Mouse (Mus musculus): Measurements from ENCODE around the gene 1110032A03Rik. TPM values are rescaled to one million over a fixed set of nuclear protein-coding genes. Genes with fewer than 3 reads are reported as not detected.

The 1110032A03Rik gene
- polyA plus RNA-seq, 1 experiment from 2014 or later, result 37.6 TPM

DNA sequence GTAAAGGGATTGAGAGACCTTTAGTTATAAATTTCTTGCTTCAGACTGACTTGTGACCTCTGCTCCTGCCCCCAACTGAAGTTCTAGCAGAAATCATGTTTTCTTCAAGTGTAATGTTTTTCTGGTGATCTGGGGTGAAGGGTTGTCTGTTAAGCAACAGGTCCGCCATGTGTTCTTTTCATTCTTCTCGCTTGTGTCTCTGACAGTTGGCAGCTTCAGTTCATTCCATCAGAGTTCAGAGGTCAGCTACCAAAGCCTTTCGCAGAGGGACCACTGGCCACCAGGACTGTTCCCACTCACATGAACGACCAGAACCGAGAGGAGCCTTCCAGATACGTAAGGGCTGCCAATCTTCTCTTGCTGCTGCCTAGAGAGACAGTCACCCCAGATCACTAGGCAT, 33.2 kb upstream of the 1110032A03Rik start:
- peaks cover 74% of the 10 kb centered on the region for H3K36me3 ChIP-seq
- no peak for ATAC-seq (ENCODE audit: low FRiP score, low read depth)
- 91% methylated on average over 6 of the region's 6 CpGs for WGBS

DNA sequence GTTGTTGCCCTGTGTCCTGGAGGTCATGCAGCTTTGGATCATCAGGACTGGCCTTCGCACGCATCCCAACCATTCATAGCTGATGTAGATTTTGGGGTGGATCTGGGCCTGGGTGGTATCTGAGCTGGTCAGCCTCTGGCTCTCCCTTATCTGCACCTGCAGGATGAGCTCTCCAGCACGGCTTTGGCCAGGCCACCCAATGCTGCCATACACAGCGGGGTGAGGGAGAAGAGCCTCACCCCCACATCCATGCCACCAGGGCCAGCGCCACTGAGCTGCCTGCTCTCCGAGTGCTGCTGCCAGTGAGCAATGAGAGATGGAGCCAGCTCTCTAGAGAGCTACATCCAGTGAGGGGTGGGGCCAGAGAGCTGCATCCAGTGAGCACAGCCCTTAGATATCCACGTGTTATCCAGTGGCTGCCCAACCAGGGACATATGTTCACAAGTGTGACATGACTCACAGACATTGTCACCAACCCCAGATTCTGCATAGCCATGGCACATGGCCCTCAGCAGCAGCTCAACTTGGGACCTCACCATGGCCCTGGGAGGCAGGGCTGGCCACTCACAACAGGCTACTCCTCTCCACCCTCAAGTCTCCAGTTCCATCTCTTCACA, 27.8 kb upstream of the 1110032A03Rik start:
- Histone ChIP-seq H3K4me2 (replicated peaks) (no peak overlapping the region), H3K27me3 (no peaks in the 10 kb centered on the region), H3K27ac (replicated peaks) (no peak overlapping the region), H3K36me3 (peaks cover 64% of the 10 kb centered on the region), H3K4me3 (no peak overlapping the region), H3K4me1 (no peaks in the 10 kb centered on the region), H3K9ac (replicated peaks) (no peak overlapping the region), H3K9me3 (no peaks in the 10 kb centered on the region)
- ATAC-seq (ENCODE audit: low FRiP score, low read depth), result no peak
- 90% methylated on average over 7 of the region's 7 CpGs for whole genome bisulfite sequencing

More for the DNA sequence above, 33.2 kb upstream of the 1110032A03Rik start:
- Histone ChIP-seq H3K27me3 (no peaks in the 10 kb centered on the region), H3K9me3 (no peaks in the 10 kb centered on the region), H3K9ac (replicated peaks) (no peak overlapping the region), H3K4me3 (no peak overlapping the region), H3K4me2 (replicated peaks) (no peak overlapping the region), H3K4me1 (no peaks in the 10 kb centered on the region), H3K27ac (replicated peaks) (no peak overlapping the region)

DNA sequence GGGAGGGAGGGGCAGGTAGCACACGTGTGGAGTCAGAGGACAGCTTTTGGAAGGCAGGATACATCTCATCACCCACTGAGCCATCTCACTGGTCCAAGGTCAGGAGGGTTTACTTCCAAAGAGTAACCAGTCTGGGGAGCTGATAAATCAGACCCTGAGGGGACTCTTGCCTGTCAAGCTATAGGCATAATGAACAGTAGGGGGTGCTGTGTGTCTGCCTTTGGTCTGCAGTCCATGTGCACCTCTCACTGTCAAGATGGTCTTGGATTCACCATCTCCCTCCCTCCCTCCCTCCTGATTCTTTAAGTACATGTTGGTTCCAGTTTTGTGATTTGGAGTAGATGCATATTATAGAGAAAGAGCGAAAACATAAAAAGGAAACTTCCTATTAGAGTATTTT, 25.7 kb upstream of the 1110032A03Rik start:
- 65% methylated on average over 2 of the region's 2 CpGs for WGBS
- Histone ChIP-seq H3K4me1 (no peaks in the 10 kb centered on the region), H3K9me3 (no peaks in the 10 kb centered on the region), H3K36me3 (peaks cover 48% of the 10 kb centered on the region), H3K4me3 (no peak overlapping the region), H3K27me3 (no peaks in the 10 kb centered on the region), H3K4me2 (replicated peaks) (no peak overlapping the region), H3K9ac (replicated peaks) (no peak overlapping the region), H3K27ac (replicated peaks) (no peak overlapping the region)
- no peak for ATAC-seq (ENCODE audit: low FRiP score, low read depth)

DNA sequence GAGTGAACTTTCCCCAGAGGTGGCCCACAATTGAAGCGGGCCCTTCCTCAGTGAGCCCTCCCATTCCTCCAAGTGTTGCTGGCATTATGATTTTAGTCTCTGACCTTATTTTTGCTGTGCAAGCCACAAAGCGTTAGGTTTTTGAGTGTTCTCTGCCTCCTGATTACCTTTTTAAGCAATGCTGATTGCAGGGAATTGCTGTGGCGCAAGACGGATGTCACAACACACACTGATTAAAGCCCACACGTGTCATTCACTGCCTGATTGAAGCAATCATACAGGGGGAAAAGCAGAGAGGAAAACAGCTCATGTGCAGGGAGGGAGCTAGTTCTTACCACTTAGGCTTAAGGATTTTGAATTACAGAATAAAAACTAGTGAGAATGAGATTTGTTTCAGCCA, 23.0 kb upstream of the 1110032A03Rik start:
- no peaks in the 10 kb centered on the region for H3K9me3 ChIP-seq
- no peak overlapping the region for H3K4me2 ChIP-seq (replicated peaks)
- ATAC-seq (ENCODE audit: low FRiP score, low read depth), result no peak
- peaks cover 41% of the 10 kb centered on the region for H3K36me3 ChIP-seq
- H3K27ac ChIP-seq (replicated peaks), result no peak overlapping the region
- WGBS, result 89% methylated on average over 5 of the region's 5 CpGs
- no peaks in the 10 kb centered on the region for H3K27me3 ChIP-seq
- H3K4me1 ChIP-seq, result no peaks in the 10 kb centered on the region
- no peak overlapping the region for H3K9ac ChIP-seq (replicated peaks)
- no peak overlapping the region for H3K4me3 ChIP-seq

DNA sequence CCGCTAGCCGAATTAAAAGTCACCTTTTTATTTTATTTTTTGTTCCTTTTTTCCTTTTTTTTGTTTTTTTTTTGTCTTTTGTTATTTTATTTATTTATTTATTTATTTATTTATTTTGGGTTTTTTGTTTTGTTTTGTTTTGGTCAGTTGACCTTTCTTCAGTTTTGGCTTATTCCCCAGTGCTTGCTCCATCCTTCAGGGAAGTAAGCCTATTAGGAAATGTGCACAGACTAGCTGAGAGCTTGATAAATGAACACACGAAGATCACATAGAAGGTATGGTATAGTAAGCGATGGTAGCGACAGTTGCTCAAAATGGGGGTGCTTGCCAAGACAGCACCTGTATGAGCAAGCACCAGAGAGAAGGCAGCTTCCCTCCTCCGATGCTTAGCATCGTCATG, 22.3 kb upstream of the 1110032A03Rik start:
- WGBS, result 94% methylated on average over 7 of the region's 7 CpGs
- H3K27ac ChIP-seq (replicated peaks), result no peak overlapping the region
- H3K27me3 ChIP-seq, result no peaks in the 10 kb centered on the region
- no peak overlapping the region for H3K9ac ChIP-seq (replicated peaks)
- no peak overlapping the region for H3K4me2 ChIP-seq (replicated peaks)
- H3K36me3 ChIP-seq, result peaks cover 36% of the 10 kb centered on the region
- no peak overlapping the region for H3K4me3 ChIP-seq
- ATAC-seq (ENCODE audit: low FRiP score, low read depth), result no peak
- no peaks in the 10 kb centered on the region for H3K9me3 ChIP-seq
- no peaks in the 10 kb centered on the region for H3K4me1 ChIP-seq

DNA sequence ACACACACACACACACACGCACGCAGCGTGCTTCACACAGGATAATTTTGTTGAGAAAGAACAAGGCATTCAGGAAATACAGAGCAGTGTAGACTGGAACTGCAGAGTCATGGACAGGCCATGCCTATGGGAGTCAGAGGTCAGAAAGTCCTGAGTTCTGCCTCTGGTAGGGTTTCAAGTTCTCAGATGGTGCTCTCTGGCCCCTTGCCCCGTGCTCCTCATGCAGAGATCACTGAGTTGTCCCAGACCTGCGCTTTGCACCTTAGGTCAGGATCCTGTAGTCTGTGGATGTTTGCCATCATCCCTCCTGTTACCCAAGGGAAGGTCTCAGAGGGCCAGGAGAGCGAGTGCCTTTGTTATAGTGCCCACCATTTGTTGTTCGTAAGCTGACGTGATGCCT, 21.5 kb upstream of the 1110032A03Rik start:
- no peaks in the 10 kb centered on the region for H3K27me3 ChIP-seq
- no peak overlapping the region for H3K27ac ChIP-seq (replicated peaks)
- H3K36me3 ChIP-seq, result peaks cover 38% of the 10 kb centered on the region
- ATAC-seq (ENCODE audit: low FRiP score, low read depth), result no peak
- no peak overlapping the region for H3K4me2 ChIP-seq (replicated peaks)
- no peak overlapping the region for H3K4me3 ChIP-seq
- H3K9ac ChIP-seq (replicated peaks), result no peak overlapping the region
- WGBS, result 95% methylated on average over 8 of the region's 8 CpGs
- no peaks in the 10 kb centered on the region for H3K9me3 ChIP-seq
- H3K4me1 ChIP-seq, result no peaks in the 10 kb centered on the region

DNA sequence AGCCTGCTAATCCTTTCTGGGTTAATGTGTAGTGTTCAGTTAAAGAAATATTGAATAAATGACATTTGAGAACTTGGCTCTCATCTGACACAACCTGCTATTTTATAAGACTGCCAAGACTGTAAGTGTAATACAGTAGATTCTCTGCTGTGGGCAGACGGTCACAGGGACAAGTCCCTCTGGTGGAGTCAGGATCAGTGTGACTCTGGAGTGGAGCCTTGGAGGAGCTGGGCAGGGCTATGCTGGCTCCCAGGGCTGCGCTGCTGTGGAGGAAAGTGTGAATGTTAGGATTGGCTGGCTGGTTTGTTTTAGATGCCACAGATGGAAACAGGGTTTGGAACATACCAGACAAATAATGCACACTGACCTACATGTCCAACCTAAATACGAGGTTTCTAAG, 19.9 kb upstream of the 1110032A03Rik start:
- ATAC-seq (ENCODE audit: low FRiP score, low read depth), result no peak
- Histone ChIP-seq H3K4me3 (no peak overlapping the region), H3K9ac (replicated peaks) (no peak overlapping the region), H3K4me2 (replicated peaks) (no peak overlapping the region), H3K36me3 (peaks cover 47% of the 10 kb centered on the region), H3K27me3 (no peaks in the 10 kb centered on the region), H3K27ac (replicated peaks) (no peak overlapping the region), H3K9me3 (no peaks in the 10 kb centered on the region), H3K4me1 (no peaks in the 10 kb centered on the region)
- 95% methylated on average over 3 of the region's 3 CpGs for WGBS

DNA sequence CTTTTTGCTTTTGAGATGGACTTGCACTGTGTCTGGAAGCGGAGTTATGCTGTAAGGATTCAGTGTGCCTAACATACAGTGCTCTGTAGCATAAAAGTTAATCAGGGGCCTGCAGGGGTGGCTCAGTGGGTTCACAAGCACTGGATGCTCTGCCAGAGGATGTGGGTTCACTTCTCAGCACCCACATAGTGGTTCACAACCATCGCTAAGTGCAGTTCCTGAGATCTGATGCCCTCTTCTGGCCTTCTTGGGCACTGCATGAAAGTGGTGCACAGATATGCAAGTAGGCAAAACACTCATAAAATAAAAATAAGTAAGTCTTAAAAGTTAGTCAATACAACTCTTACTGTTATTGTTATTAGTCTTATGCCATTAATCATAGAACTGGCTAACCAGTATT, 6.8 kb upstream of the 1110032A03Rik start:
- peaks cover 84% of the 10 kb centered on the region for H3K36me3 ChIP-seq
- H3K27ac ChIP-seq (replicated peaks), result no peak overlapping the region
- no peak overlapping the region for H3K9ac ChIP-seq (replicated peaks)
- no peaks in the 10 kb centered on the region for H3K4me1 ChIP-seq
- H3K4me2 ChIP-seq (replicated peaks), result no peak overlapping the region
- H3K9me3 ChIP-seq, result no peaks in the 10 kb centered on the region
- WGBS, result 71% methylated on average over 2 of the region's 2 CpGs
- no peak overlapping the region for H3K4me3 ChIP-seq
- H3K27me3 ChIP-seq, result no peaks in the 10 kb centered on the region
- ATAC-seq (ENCODE audit: low FRiP score, low read depth), result no peak

DNA sequence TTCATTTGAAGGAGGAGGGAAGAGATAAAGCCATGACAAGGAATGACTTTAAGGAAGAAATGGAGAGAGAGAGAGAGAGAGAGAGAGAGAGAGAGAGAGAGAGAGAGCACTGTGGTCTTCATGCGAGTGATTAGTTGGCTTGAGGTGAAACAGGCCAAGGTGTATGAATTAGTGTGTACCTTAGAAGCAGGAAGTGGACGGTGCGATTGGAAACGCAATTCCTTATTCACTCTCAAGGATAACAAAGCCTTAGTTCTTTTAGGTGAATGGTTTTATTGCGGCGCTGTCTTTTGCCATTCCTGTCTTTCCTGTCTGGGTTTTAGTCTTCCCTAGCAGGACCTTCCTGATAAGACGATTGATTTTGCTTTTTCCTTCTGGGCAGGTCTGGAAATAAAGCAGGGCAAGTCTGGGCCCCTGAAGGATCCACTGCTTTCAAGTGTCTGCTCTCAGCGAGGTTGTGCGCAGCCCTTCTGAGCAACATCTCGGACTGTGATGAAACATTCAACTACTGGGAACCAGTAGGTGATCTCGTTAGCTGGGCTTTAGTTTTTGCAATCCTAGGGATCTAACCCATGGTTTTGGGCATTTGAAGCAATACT, 941 bp upstream of the 1110032A03Rik start:
- Histone ChIP-seq H3K4me1 (peaks cover 18% of the 10 kb centered on the region), H3K27me3 (no peaks in the 10 kb centered on the region), H3K9me3 (no peaks in the 10 kb centered on the region), H3K36me3 (peaks cover 39% of the 10 kb centered on the region), H3K9ac (replicated peaks) (peak overlapping the region; percentile 88), H3K27ac (replicated peaks) (no peak overlapping the region; the same call in 1 of the 2 replicates), H3K4me3 (peak overlapping the region; percentile 96), H3K4me2 (replicated peaks) (peak overlapping the region; percentile 84)
- ATAC-seq (ENCODE audit: low FRiP score, low read depth), result no peak
- WGBS, result 69% methylated on average over 11 of the region's 11 CpGs

DNA sequence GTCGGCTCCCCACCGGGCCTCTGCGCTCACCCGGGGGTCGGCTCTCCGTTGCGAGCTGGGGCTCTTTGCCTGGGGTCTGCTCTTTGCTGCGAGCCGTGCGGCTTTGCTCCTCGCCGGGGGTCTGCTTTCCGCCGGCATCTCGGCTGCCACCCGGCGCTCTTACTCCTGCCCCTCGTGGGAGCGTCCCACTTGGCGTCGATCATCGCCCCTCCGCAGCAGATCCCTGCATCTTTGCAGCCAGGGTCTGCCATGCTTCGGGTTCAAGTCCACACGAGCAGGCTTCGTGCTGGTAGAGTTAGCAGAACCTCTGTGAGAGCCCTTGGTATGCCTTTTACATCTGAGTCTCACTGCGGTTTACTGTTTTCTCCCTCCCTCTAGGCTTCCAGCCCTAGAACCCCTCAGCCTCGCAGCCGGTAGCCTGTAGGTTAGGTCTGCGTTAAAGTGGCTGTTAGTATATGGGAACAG, 374 bp upstream of the 1110032A03Rik start:
- Histone ChIP-seq H3K27ac (replicated peaks) (peak overlapping the region; percentile 86), H3K4me3 (peak overlapping the region; percentile 96), H3K9ac (replicated peaks) (peak overlapping the region; percentile 88), H3K4me2 (replicated peaks) (peak overlapping the region; percentile 84), H3K9me3 (no peaks in the 10 kb centered on the region), H3K4me1 (peaks cover 18% of the 10 kb centered on the region), H3K27me3 (no peaks in the 10 kb centered on the region), H3K36me3 (peaks cover 33% of the 10 kb centered on the region)
- WGBS, result under 1% methylated on average over 30 of the region's 30 CpGs
- ATAC-seq (ENCODE audit: low FRiP score, low read depth), result peak; percentile 65

DNA sequence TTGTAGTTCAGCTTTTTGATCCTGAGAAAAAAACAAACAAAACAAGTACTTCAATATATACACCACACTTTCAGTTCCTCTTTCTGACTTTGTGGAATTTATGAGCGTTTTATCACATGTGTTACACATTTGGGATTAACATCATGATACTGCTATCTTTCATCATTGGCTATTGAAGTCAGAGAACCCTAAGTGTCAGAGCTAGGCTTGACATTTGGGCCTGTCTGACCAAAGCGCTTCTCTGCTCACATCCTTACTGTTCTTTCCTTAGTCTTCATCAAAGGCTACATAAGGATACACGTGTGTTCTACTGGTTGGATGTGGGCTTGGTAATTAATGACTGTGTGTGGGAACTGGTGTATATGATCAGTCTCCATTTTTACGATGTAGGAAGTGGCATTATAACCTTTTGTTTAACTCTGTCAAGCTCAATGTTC, 1.3 kb downstream of the 1110032A03Rik start:
- peaks cover 24% of the 10 kb centered on the region for H3K4me1 ChIP-seq
- H3K27ac ChIP-seq (replicated peaks), result no peak overlapping the region
- H3K27me3 ChIP-seq, result no peaks in the 10 kb centered on the region
- H3K36me3 ChIP-seq, result peaks cover 18% of the 10 kb centered on the region; the same call in 1 of the 2 replicates
- ATAC-seq (ENCODE audit: low FRiP score, low read depth), result no peak
- no peak overlapping the region; the same call in 1 of the 2 replicates for H3K9ac ChIP-seq (replicated peaks)
- 86% methylated on average over 4 of the region's 4 CpGs for WGBS
- peak overlapping the region; percentile 84 for H3K4me2 ChIP-seq (replicated peaks)
- no peak overlapping the region; the same call in 1 of the 2 replicates for H3K4me3 ChIP-seq
- H3K9me3 ChIP-seq, result no peaks in the 10 kb centered on the region

DNA sequence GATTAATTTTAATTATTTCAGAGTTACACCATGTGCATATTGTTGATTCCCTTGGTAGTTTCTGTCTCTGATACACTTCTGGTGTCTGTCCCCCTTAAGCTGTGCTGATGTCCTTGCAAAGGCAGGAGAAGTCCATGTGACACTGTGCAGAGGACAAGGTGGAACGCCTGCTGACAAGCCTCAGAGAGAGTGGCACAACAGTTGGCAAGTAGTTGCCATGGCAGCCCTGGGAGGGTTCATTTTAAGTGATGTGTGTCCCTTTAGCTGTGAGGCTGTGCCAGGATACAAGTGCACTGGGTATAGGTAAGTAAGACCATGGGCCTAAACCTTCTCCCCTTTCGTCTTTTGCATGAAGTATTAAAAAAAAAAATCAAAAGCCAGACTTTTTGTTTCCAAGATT, 5.3 kb downstream of the 1110032A03Rik start:
- H3K27ac ChIP-seq (replicated peaks), result no peak overlapping the region
- H3K4me3 ChIP-seq, result no peak overlapping the region
- no peak overlapping the region for H3K9ac ChIP-seq (replicated peaks)
- H3K4me2 ChIP-seq (replicated peaks), result no peak overlapping the region
- no peaks in the 10 kb centered on the region for H3K9me3 ChIP-seq
- H3K36me3 ChIP-seq, result 0 out of 2 replicates have a peak, but pooled peaks cover 10% of the 10 kb centered on the region
- H3K4me1 ChIP-seq, result peaks cover 24% of the 10 kb centered on the region
- H3K27me3 ChIP-seq, result no peaks in the 10 kb centered on the region
- 84% methylated on average over 2 of the region's 2 CpGs for WGBS
- ATAC-seq (ENCODE audit: low FRiP score, low read depth), result no peak

Measured in midbrain, embryonic 12.5 days (tissue).